Mouse (Mus musculus): ENCODE measurements around the gene Pum1. TPM values are rescaled to one million over a fixed set of nuclear protein-coding genes. Genes with fewer than 3 reads are reported as not detected.

Gene Pum1
- polyA plus RNA-seq, 1 experiment = not detected

- WGBS = 30% methylated on average over 15 of the region's 15 CpGs
These were observed 134.3 kb downstream of the Pum1 start for GRCm38 (mm10) chr4:130797201-130798051.

GRCm38 (mm10) chr4:130798416-130798815, 135.3 kb downstream of the Pum1 start:
- H3K4me1 ChIP-seq (ENCODE audit: control insufficient read depth, insufficient read depth, low read length) = peaks cover 37% of the 10 kb centered on the region
- TF ChIP-seq POLR2A (IDR thresholded peaks at IDR 0.05; ENCODE audit: insufficient read depth, low read depth, low read length) (no peak), CTCF (IDR thresholded peaks at IDR 0.05; ENCODE audit: insufficient read depth, low read depth, low read length) (no peak)
- H3K4me3 ChIP-seq (ENCODE audit: insufficient read depth, low read depth, low read length) = no peak overlapping the region
- 81% methylated on average over 1 of the region's 1 CpGs for WGBS
- H3K27ac ChIP-seq (ENCODE audit: insufficient read depth, low read depth, low read length) = no peak overlapping the region

More at GRCm38 (mm10) chr4:130797201-130798051, 134.3 kb downstream of the Pum1 start:
- TF ChIP-seq CTCF (IDR thresholded peaks at IDR 0.05; ENCODE audit: insufficient read depth, low read depth, low read length) = no peak
- no peak for TF ChIP-seq POLR2A (IDR thresholded peaks at IDR 0.05; ENCODE audit: insufficient read depth, low read depth, low read length)
- Histone ChIP-seq H3K27ac (ENCODE audit: insufficient read depth, low read depth, low read length) (peak overlapping the region; percentile 6; the same call in 1 of the 2 replicates), H3K4me1 (ENCODE audit: control insufficient read depth, insufficient read depth, low read length) (peaks cover 40% of the 10 kb centered on the region), H3K4me3 (ENCODE audit: insufficient read depth, low read depth, low read length) (no peak overlapping the region)

GRCm38 (mm10) chr4:130799118-130799517, 136.0 kb downstream of the Pum1 start:
- H3K27ac ChIP-seq (ENCODE audit: insufficient read depth, low read depth, low read length) = no peak overlapping the region
- peaks cover 42% of the 10 kb centered on the region for H3K4me1 ChIP-seq (ENCODE audit: control insufficient read depth, insufficient read depth, low read length)
- WGBS = 44% methylated on average over 4 of the region's 4 CpGs

GRCm38 (mm10) chr4:130799582-130799981, 136.5 kb downstream of the Pum1 start:
- Histone ChIP-seq H3K4me3 (ENCODE audit: insufficient read depth, low read depth, low read length) (no peak overlapping the region), H3K27ac (ENCODE audit: insufficient read depth, low read depth, low read length) (no peak overlapping the region)

More at GRCm38 (mm10) chr4:130799118-130799517, 136.0 kb downstream of the Pum1 start:
- TF ChIP-seq CTCF (IDR thresholded peaks at IDR 0.05; ENCODE audit: insufficient read depth, low read depth, low read length) = no peak
- no peak for TF ChIP-seq POLR2A (IDR thresholded peaks at IDR 0.05; ENCODE audit: insufficient read depth, low read depth, low read length)
- no peak overlapping the region for H3K4me3 ChIP-seq (ENCODE audit: insufficient read depth, low read depth, low read length)

GRCm38 (mm10) chr4:130800147-130800546, 137.0 kb downstream of the Pum1 start:
- TF ChIP-seq CTCF (IDR thresholded peaks at IDR 0.05; ENCODE audit: insufficient read depth, low read depth, low read length) (no peak), POLR2A (IDR thresholded peaks at IDR 0.05; ENCODE audit: insufficient read depth, low read depth, low read length) (no peak)
- Histone ChIP-seq H3K27ac (ENCODE audit: insufficient read depth, low read depth, low read length) (no peak overlapping the region), H3K4me3 (ENCODE audit: insufficient read depth, low read depth, low read length) (no peak overlapping the region), H3K4me1 (ENCODE audit: control insufficient read depth, insufficient read depth, low read length) (peaks cover 49% of the 10 kb centered on the region)
- WGBS = 75% methylated on average over 6 of the region's 6 CpGs

More at GRCm38 (mm10) chr4:130799582-130799981, 136.5 kb downstream of the Pum1 start:
- TF ChIP-seq CTCF (IDR thresholded peaks at IDR 0.05; ENCODE audit: insufficient read depth, low read depth, low read length) (no peak), POLR2A (IDR thresholded peaks at IDR 0.05; ENCODE audit: insufficient read depth, low read depth, low read length) (no peak)
- H3K4me1 ChIP-seq (ENCODE audit: control insufficient read depth, insufficient read depth, low read length) = peaks cover 45% of the 10 kb centered on the region
- 79% methylated on average over 5 of the region's 5 CpGs for WGBS

- no peak overlapping the region for H3K4me3 ChIP-seq (ENCODE audit: insufficient read depth, low read depth, low read length)
- WGBS = 90% methylated on average over 5 of the region's 5 CpGs
- H3K4me1 ChIP-seq (ENCODE audit: control insufficient read depth, insufficient read depth, low read length) = peaks cover 49% of the 10 kb centered on the region
- TF ChIP-seq CTCF (IDR thresholded peaks at IDR 0.05; ENCODE audit: insufficient read depth, low read depth, low read length) (no peak), POLR2A (IDR thresholded peaks at IDR 0.05; ENCODE audit: insufficient read depth, low read depth, low read length) (no peak)
- H3K27ac ChIP-seq (ENCODE audit: insufficient read depth, low read depth, low read length) = no peak overlapping the region
These were observed 138.1 kb downstream of the Pum1 start for GRCm38 (mm10) chr4:130801198-130801597.

- peaks cover 48% of the 10 kb centered on the region for H3K4me1 ChIP-seq (ENCODE audit: control insufficient read depth, insufficient read depth, low read length)
- H3K27ac ChIP-seq (ENCODE audit: insufficient read depth, low read depth, low read length) = no peak overlapping the region
- WGBS = 61% methylated on average over 10 of the region's 10 CpGs
- TF ChIP-seq POLR2A (IDR thresholded peaks at IDR 0.05; ENCODE audit: insufficient read depth, low read depth, low read length) = no peak
- TF ChIP-seq CTCF (IDR thresholded peaks at IDR 0.05; ENCODE audit: insufficient read depth, low read depth, low read length) = no peak
- H3K4me3 ChIP-seq (ENCODE audit: insufficient read depth, low read depth, low read length) = no peak overlapping the region
These were observed 138.7 kb downstream of the Pum1 start for GRCm38 (mm10) chr4:130801624-130802329.

- TF ChIP-seq CTCF (IDR thresholded peaks at IDR 0.05; ENCODE audit: insufficient read depth, low read depth, low read length) (no peak), POLR2A (IDR thresholded peaks at IDR 0.05; ENCODE audit: insufficient read depth, low read depth, low read length) (no peak)
- WGBS = 88% methylated on average over 2 of the region's 2 CpGs
- Histone ChIP-seq H3K4me3 (ENCODE audit: insufficient read depth, low read depth, low read length) (no peak overlapping the region), H3K27ac (ENCODE audit: insufficient read depth, low read depth, low read length) (no peak overlapping the region), H3K4me1 (ENCODE audit: control insufficient read depth, insufficient read depth, low read length) (peaks cover 38% of the 10 kb centered on the region)
These were observed 140.5 kb downstream of the Pum1 start for GRCm38 (mm10) chr4:130803591-130803990.

- WGBS = 52% methylated on average over 2 of the region's 2 CpGs
- Histone ChIP-seq H3K27ac (ENCODE audit: insufficient read depth, low read depth, low read length) (0 out of 2 replicates have a peak overlapping the region, but pooled peaks have one; percentile 9), H3K4me3 (ENCODE audit: insufficient read depth, low read depth, low read length) (no peak overlapping the region), H3K4me1 (ENCODE audit: control insufficient read depth, insufficient read depth, low read length) (peaks cover 34% of the 10 kb centered on the region)
- TF ChIP-seq POLR2A (IDR thresholded peaks at IDR 0.05; ENCODE audit: insufficient read depth, low read depth, low read length) = no peak
These were observed 141.2 kb downstream of the Pum1 start for GRCm38 (mm10) chr4:130804292-130804691.

All from olfactory bulb, adult 2 months (tissue).